Mouse (Mus musculus) myocyte (in vitro differentiated cells): ENCODE measurements around the gene Sptbn4. TPM values are rescaled to one million over a fixed set of nuclear protein-coding genes. Genes with fewer than 3 reads are reported as not detected.

ENCODE experiments used
- H3K27me3 ChIP-seq: one replicate; pipeline ENCODE4 v1.6.1; 2011; ENCODE audit not compliant: control insufficient read depth, insufficient read depth, insufficient read length
- H3K36me3 ChIP-seq: one replicate; pipeline ENCODE4 v1.6.1; 2011; ENCODE audit not compliant: control insufficient read depth, insufficient read depth
- H3K4me2 ChIP-seq: one replicate; pipeline ENCODE4 v1.6.1; 2011; ENCODE audit warnings: low read depth, control low read depth
- H3K4me3 ChIP-seq: one replicate; pipeline ENCODE4 v1.5.1; 2011; ENCODE audit warnings: mild to moderate bottlenecking, control low read depth, moderate library complexity
- H3K79me2 ChIP-seq: one replicate; pipeline ENCODE4 v1.6.1; 2011; ENCODE audit not compliant: control insufficient read depth, insufficient read depth
- H3ac ChIP-seq: one replicate; pipeline ENCODE4 v1.6.1; 2011; ENCODE audit not compliant: control insufficient read depth, insufficient read length
- CEBPB ChIP-seq: IDR thresholded peaks from 2 replicates; pipeline ENCODE4 v1.6.1; 2011; ENCODE audit warnings: mild to moderate bottlenecking, moderate library complexity; ENCODE audit not compliant: poor library complexity, insufficient read depth, severe bottlenecking
- E2F4 ChIP-seq: IDR thresholded peaks from one replicate; pipeline ENCODE4 v1.6.1; 2011; ENCODE audit warnings: mild to moderate bottlenecking, control low read depth, moderate library complexity; ENCODE audit not compliant: insufficient read depth
- MAX ChIP-seq: IDR thresholded peaks from one replicate; pipeline ENCODE4 v1.6.1; 2011; ENCODE audit warnings: low read depth, mild to moderate bottlenecking, control low read depth
- MYOD1 ChIP-seq, 3 experiments: IDR thresholded peaks; one replicate each; pipeline ENCODE4 v1.6.1; 2011; ENCODE audit warnings: control low read depth in 2 of 3, low read depth in 2 of 3, mild to moderate bottlenecking in 2 of 3, moderate library complexity in 1 of 3; ENCODE audit not compliant: insufficient read length in 2 of 3, control insufficient read depth in 1 of 3
- MYOG ChIP-seq, 3 experiments: IDR thresholded peaks; one replicate each; pipeline ENCODE4 v1.6.1; 2011; ENCODE audit warnings: control low read depth in 2 of 3, low read depth in 2 of 3, mild to moderate bottlenecking in 2 of 3; ENCODE audit not compliant: insufficient read length in 2 of 3, control insufficient read depth in 1 of 3, insufficient read depth in 1 of 3
- POLR2A ChIP-seq: IDR thresholded peaks from one replicate; pipeline ENCODE4 v1.6.1; 2011; ENCODE audit warnings: low read depth, mild to moderate bottlenecking, control low read depth, moderate library complexity; ENCODE audit not compliant: insufficient read length
- POLR2AphosphoS2 ChIP-seq: IDR thresholded peaks from one replicate; pipeline ENCODE4 v1.6.1; 2011; ENCODE audit warnings: low read depth, control low read depth; ENCODE audit not compliant: insufficient read length
- REST ChIP-seq: IDR thresholded peaks from one replicate; pipeline ENCODE4 v1.6.1; 2011; ENCODE audit warnings: mild to moderate bottlenecking, control low read depth, moderate library complexity; ENCODE audit not compliant: insufficient read depth, insufficient read length
- SRF ChIP-seq: IDR thresholded peaks from one replicate; pipeline ENCODE4 v1.6.1; 2011; ENCODE audit warnings: low read depth; ENCODE audit not compliant: control insufficient read depth, insufficient read length
- TCF12 ChIP-seq: IDR thresholded peaks from one replicate; pipeline ENCODE4 v1.6.1; 2011; ENCODE audit warnings: mild to moderate bottlenecking, control low read depth; ENCODE audit not compliant: poor library complexity, insufficient read depth, severe bottlenecking
- TCF3 ChIP-seq: IDR thresholded peaks from one replicate; pipeline ENCODE4 v1.6.1; 2011; ENCODE audit warnings: low read depth, control low read depth; ENCODE audit not compliant: insufficient read length
- USF1 ChIP-seq: IDR thresholded peaks from one replicate; pipeline ENCODE4 v1.6.1; 2011; ENCODE audit warnings: low read depth, mild to moderate bottlenecking, control low read depth, moderate library complexity
- polyA plus RNA-seq: library from polyadenylated mRNA; unstranded; fragments of >200 nt; fragmentation: generic; extraction: Trizol; gene quantifications from one replicate; pipeline ENCODE4 v1.2.1, GENCODE M21; 2012; ENCODE audit warnings: missing spikeins

Sptbn4 gene
- polyA plus RNA-seq, 1 experiment = 0.17 TPM

- no peaks in the 10 kb centered on the region for H3K36me3 ChIP-seq
- no peak for TF ChIP-seq E2F4
- no peak for TF ChIP-seq USF1
- TF ChIP-seq MYOD1 (IDR thresholded peaks at IDR 0.05; ENCODE audit: control insufficient read depth in 1 of 3, insufficient read length in 2 of 3, low read depth in 2 of 3) = no peak
- no peak for TF ChIP-seq MAX
- no peak for TF ChIP-seq POLR2A
- TF ChIP-seq REST = no peak
- no peak for TF ChIP-seq CEBPB
- TF ChIP-seq SRF = no peak
- no peak for TF ChIP-seq MYOG (IDR thresholded peaks at IDR 0.05; ENCODE audit: control insufficient read depth in 1 of 3, insufficient read depth in 1 of 3, insufficient read length in 2 of 3, low read depth in 2 of 3)
- H3K4me2 ChIP-seq = no peak overlapping the region
- H3K27me3 ChIP-seq = peaks cover 26% of the 10 kb centered on the region
- no peak overlapping the region for H3ac ChIP-seq
- no peak overlapping the region for H3K4me3 ChIP-seq
- H3K79me2 ChIP-seq = no peaks in the 10 kb centered on the region
Measured at GRCm38 (mm10) chr7:27407816-27408215, 39.7 kb downstream of the Sptbn4 start.

GRCm38 (mm10) chr7:27406481-27406880 is 41.0 kb downstream of the Sptbn4 start:
- Histone ChIP-seq H3K4me3 (no peak overlapping the region), H3K79me2 (no peaks in the 10 kb centered on the region), H3K27me3 (peaks cover 26% of the 10 kb centered on the region), H3ac (no peak overlapping the region), H3K4me2 (no peak overlapping the region), H3K36me3 (no peaks in the 10 kb centered on the region)
- no peak for TF ChIP-seq TCF3
- no peak for TF ChIP-seq REST
- TF ChIP-seq POLR2A = no peak
- TF ChIP-seq E2F4 = no peak
- TF ChIP-seq MAX = no peak
- TF ChIP-seq CEBPB = no peak
- no peak for TF ChIP-seq POLR2AphosphoS2

GRCm38 (mm10) chr7:27404203-27404942 is 43.1 kb downstream of the Sptbn4 start:
- H3K79me2 ChIP-seq = no peaks in the 10 kb centered on the region
- no peak overlapping the region for H3K4me2 ChIP-seq
- no peak overlapping the region for H3ac ChIP-seq
- H3K36me3 ChIP-seq = no peaks in the 10 kb centered on the region
- no peak for TF ChIP-seq POLR2AphosphoS2
- no peak overlapping the region for H3K4me3 ChIP-seq
- peaks cover 26% of the 10 kb centered on the region for H3K27me3 ChIP-seq

- H3K4me3 ChIP-seq = no peak overlapping the region
- TF ChIP-seq MYOD1 (IDR thresholded peaks at IDR 0.05; ENCODE audit: control insufficient read depth in 1 of 3, insufficient read length in 2 of 3, low read depth in 2 of 3) (no peak), REST (no peak), TCF12 (no peak), CEBPB (no peak), POLR2AphosphoS2 (no peak), MAX (no peak), E2F4 (no peak)
- no peak overlapping the region for H3ac ChIP-seq
- no peaks in the 10 kb centered on the region for H3K36me3 ChIP-seq
- H3K79me2 ChIP-seq = no peaks in the 10 kb centered on the region
- no peak overlapping the region for H3K4me2 ChIP-seq
- peaks cover 14% of the 10 kb centered on the region for H3K27me3 ChIP-seq
Measured at GRCm38 (mm10) chr7:27402675-27403074, 44.8 kb downstream of the Sptbn4 start.

- Histone ChIP-seq H3K79me2 (no peaks in the 10 kb centered on the region), H3K4me2 (no peak overlapping the region), H3K36me3 (no peaks in the 10 kb centered on the region), H3K4me3 (no peak overlapping the region), H3K27me3 (peaks cover 34% of the 10 kb centered on the region), H3ac (no peak overlapping the region)
- TF ChIP-seq POLR2AphosphoS2 (no peak), TCF12 (no peak), MAX (no peak), MYOG (IDR thresholded peaks at IDR 0.05; ENCODE audit: control insufficient read depth in 1 of 3, insufficient read depth in 1 of 3, insufficient read length in 2 of 3, low read depth in 2 of 3) (no peak), TCF3 (no peak), E2F4 (no peak), REST (no peak), CEBPB (no peak)
Measured at GRCm38 (mm10) chr7:27400545-27400944, 46.9 kb downstream of the Sptbn4 start.
